Mouse (Mus musculus): ENCODE measurements at regions not wholly inside any gene's neighbourhood (a gene's known extent, or its start where the extent isn't known, plus 50 kb on each side); places are given as distances from the start of the nearest gene placed in this dataset.
A peak's percentile ranks its signal among the peaks of the same experiment; 100 is the strongest.

DNA sequence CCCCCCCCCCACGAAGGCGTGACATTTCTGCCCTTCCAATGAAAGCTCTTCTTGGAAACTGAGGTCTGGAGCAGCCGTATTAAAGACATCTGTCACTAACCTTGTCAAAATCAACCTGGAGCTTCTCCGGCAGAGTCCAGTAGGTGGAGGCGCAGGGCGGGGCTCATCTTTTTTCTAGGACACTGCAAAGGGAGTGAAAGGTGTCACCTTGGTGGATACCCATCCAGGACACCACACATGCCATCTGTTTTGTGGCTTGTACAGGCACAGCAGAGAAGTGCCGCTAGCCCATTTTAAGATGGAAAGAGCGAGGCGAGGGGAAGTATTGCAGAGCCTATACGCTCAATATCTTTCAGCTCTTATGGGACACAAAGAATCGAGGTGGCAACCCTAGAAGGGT lies 184.5 kb upstream of the Zfp618 start:
- peak; percentile 36 for ATAC-seq
- H3K4me3 ChIP-seq, result peak overlapping the region; percentile 38
- H3K27ac ChIP-seq, result no peak overlapping the region
- H3K9me3 ChIP-seq (replicated peaks), result no peaks in the 10 kb centered on the region
- H3K4me1 ChIP-seq, result 0 out of 2 replicates have a peak, but pooled peaks cover 7% of the 10 kb centered on the region
- H3K36me3 ChIP-seq (ENCODE audit: poor library complexity, severe bottlenecking), result no peaks in the 10 kb centered on the region
- H3K9ac ChIP-seq, result 0 out of 2 replicates have a peak overlapping the region, but pooled peaks have one; percentile 40
- peak overlapping the region; percentile 63 for H3K4me2 ChIP-seq
- WGBS, result 46% methylated on average over 11 of the region's 11 CpGs
- H3K27me3 ChIP-seq, result peaks cover 17% of the 10 kb centered on the region

GRCm38 (mm10) chr4:62781309-62781800 lies 184.0 kb upstream of the Zfp618 start:
- peak; percentile 23; the same call in 1 of the 2 replicates for ATAC-seq
- Histone ChIP-seq H3K4me2 (peak overlapping the region; percentile 63), H3K27ac (no peak overlapping the region), H3K9me3 (replicated peaks) (no peaks in the 10 kb centered on the region), H3K4me1 (0 out of 2 replicates have a peak, but pooled peaks cover 7% of the 10 kb centered on the region), H3K4me3 (peak overlapping the region; percentile 38; the same call in 1 of the 2 replicates), H3K9ac (no peak overlapping the region), H3K36me3 (ENCODE audit: poor library complexity, severe bottlenecking) (no peaks in the 10 kb centered on the region), H3K27me3 (peaks cover 17% of the 10 kb centered on the region)
- WGBS, result 33% methylated on average over 8 of the region's 8 CpGs

GRCm38 (mm10) chr4:62785711-62786110 lies 179.7 kb upstream of the Zfp618 start:
- Histone ChIP-seq H3K4me2 (no peak overlapping the region), H3K27ac (no peak overlapping the region), H3K27me3 (peaks cover 13% of the 10 kb centered on the region), H3K36me3 (ENCODE audit: poor library complexity, severe bottlenecking) (no peaks in the 10 kb centered on the region), H3K4me1 (0 out of 2 replicates have a peak, but pooled peaks cover 5% of the 10 kb centered on the region), H3K9me3 (replicated peaks) (no peaks in the 10 kb centered on the region), H3K9ac (no peak overlapping the region), H3K4me3 (no peak overlapping the region)
- no peak for ATAC-seq
- WGBS, result 91% methylated on average over 7 of the region's 7 CpGs

GRCm38 (mm10) chr4:62789696-62790095 lies 175.7 kb upstream of the Zfp618 start:
- 57% methylated on average over 4 of the region's 4 CpGs for WGBS
- no peak overlapping the region for H3K27ac ChIP-seq
- H3K9ac ChIP-seq, result no peak overlapping the region
- no peak for ATAC-seq
- H3K36me3 ChIP-seq (ENCODE audit: poor library complexity, severe bottlenecking), result no peaks in the 10 kb centered on the region
- H3K4me3 ChIP-seq, result no peak overlapping the region
- H3K9me3 ChIP-seq (replicated peaks), result no peaks in the 10 kb centered on the region
- no peaks in the 10 kb centered on the region for H3K4me1 ChIP-seq
- no peaks in the 10 kb centered on the region for H3K27me3 ChIP-seq
- no peak overlapping the region for H3K4me2 ChIP-seq

- ATAC-seq, result no peak
- WGBS, result 62% methylated on average over 5 of the region's 5 CpGs
- H3K9ac ChIP-seq, result no peak overlapping the region
- H3K9me3 ChIP-seq (replicated peaks), result no peaks in the 10 kb centered on the region
- H3K27ac ChIP-seq, result no peak overlapping the region
- H3K36me3 ChIP-seq (ENCODE audit: poor library complexity, severe bottlenecking), result no peaks in the 10 kb centered on the region
- H3K4me3 ChIP-seq, result no peak overlapping the region
- H3K27me3 ChIP-seq, result no peaks in the 10 kb centered on the region
- H3K4me2 ChIP-seq, result no peak overlapping the region
- H3K4me1 ChIP-seq, result 0 out of 2 replicates have a peak, but pooled peaks cover 5% of the 10 kb centered on the region
These were observed 171.8 kb upstream of the Zfp618 start for GRCm38 (mm10) chr4:62793582-62793981.

DNA sequence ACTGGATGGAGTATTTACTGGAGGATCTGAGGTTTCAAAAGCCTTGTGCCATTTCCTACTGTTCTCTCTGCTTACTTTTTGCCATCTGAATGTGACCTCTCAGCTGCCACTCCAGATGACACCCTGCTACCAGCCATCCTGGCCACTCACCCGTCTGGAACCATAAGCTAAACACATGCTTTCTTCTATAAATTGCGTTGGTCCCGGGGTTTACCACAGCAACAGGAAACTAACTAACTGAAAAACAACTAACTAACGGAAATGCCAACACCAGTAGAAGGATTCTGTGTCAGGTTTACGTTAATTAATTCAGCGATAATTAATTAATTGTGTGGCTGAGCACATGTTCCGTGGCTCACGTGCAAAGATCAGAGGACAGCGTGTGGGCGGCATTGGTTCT lies 169.8 kb upstream of the Zfp618 start:
- no peak overlapping the region for H3K4me2 ChIP-seq
- no peak overlapping the region for H3K4me3 ChIP-seq
- 61% methylated on average over 10 of the region's 10 CpGs for WGBS
- H3K4me1 ChIP-seq, result 0 out of 2 replicates have a peak, but pooled peaks cover 5% of the 10 kb centered on the region
- no peak overlapping the region for H3K9ac ChIP-seq
- H3K9me3 ChIP-seq (replicated peaks), result no peaks in the 10 kb centered on the region
- no peaks in the 10 kb centered on the region for H3K36me3 ChIP-seq (ENCODE audit: poor library complexity, severe bottlenecking)
- no peak for ATAC-seq
- H3K27me3 ChIP-seq, result no peaks in the 10 kb centered on the region
- no peak overlapping the region for H3K27ac ChIP-seq

DNA sequence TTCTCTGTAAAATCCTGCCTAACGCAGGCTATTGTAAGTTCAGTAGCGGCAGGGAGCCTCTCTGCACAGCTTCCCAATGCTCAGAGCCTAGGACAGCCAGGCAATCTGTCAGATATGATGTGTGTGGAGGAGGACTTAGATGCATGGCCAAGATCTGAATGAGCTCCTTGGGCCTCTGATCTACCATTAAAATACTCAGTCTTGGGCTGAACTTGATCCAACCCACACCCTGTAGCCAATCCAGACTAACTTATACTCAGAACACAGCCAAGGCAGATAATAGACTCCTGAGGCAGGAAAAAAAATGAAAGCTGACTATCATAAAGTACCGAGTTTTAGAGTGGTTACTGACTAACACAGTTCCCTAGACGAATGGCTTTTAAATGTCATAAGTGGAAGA lies 165.4 kb upstream of the Zfp618 start:
- 87% methylated on average over 4 of the region's 4 CpGs for WGBS
- Histone ChIP-seq H3K9me3 (replicated peaks) (no peaks in the 10 kb centered on the region), H3K9ac (no peak overlapping the region), H3K4me3 (no peak overlapping the region), H3K27me3 (no peaks in the 10 kb centered on the region), H3K27ac (no peak overlapping the region), H3K36me3 (ENCODE audit: poor library complexity, severe bottlenecking) (no peaks in the 10 kb centered on the region), H3K4me1 (0 out of 2 replicates have a peak, but pooled peaks cover 5% of the 10 kb centered on the region), H3K4me2 (no peak overlapping the region)
- no peak for ATAC-seq

GRCm38 (mm10) chr4:62805841-62806240 lies 159.5 kb upstream of the Zfp618 start:
- Histone ChIP-seq H3K4me3 (no peak overlapping the region), H3K4me1 (no peaks in the 10 kb centered on the region), H3K36me3 (ENCODE audit: poor library complexity, severe bottlenecking) (no peaks in the 10 kb centered on the region), H3K9ac (no peak overlapping the region), H3K9me3 (replicated peaks) (no peaks in the 10 kb centered on the region), H3K27me3 (no peaks in the 10 kb centered on the region), H3K4me2 (no peak overlapping the region), H3K27ac (no peak overlapping the region)
- ATAC-seq, result no peak
- WGBS, result 55% methylated on average over 6 of the region's 6 CpGs

- no peaks in the 10 kb centered on the region for H3K4me1 ChIP-seq
- no peaks in the 10 kb centered on the region for H3K36me3 ChIP-seq (ENCODE audit: poor library complexity, severe bottlenecking)
- H3K9me3 ChIP-seq (replicated peaks), result no peaks in the 10 kb centered on the region
- H3K9ac ChIP-seq, result no peak overlapping the region
- WGBS, result 85% methylated on average over 2 of the region's 2 CpGs
- no peak for ATAC-seq
- no peak overlapping the region for H3K27ac ChIP-seq
- no peak overlapping the region for H3K4me3 ChIP-seq
- H3K4me2 ChIP-seq, result no peak overlapping the region
- H3K27me3 ChIP-seq, result no peaks in the 10 kb centered on the region
These were observed 158.6 kb upstream of the Zfp618 start for GRCm38 (mm10) chr4:62806786-62807185.

DNA sequence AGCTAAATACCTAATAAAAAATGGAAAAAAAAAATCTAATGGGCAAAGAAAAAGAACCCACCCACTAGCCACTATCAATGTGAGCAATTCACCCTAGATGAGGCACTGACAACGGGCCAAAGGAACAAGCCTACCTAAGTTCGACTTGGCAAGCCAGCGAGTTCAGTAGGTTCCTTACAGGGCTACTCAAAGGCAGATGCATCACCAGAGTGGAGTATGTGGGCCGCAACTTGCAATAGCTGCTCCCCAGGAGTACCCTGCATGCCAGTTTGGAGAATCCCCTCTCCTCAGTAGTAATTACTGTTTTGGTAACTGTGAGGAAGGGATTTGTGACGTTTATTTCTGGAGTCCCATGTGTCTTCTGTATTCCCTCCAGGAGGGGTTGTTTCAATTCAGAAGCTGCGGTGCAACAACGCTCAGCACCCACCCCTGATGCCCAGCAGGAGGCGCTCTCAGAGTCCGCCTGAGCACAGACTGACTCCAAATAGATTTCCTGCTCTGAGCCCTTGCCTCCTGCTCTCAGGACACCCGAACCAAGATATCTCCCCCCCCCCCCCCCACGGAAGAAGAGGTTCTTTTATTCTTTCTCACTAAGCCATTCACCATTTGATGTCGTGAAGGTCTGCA lies 157.3 kb upstream of the Zfp618 start:
- no peak for ATAC-seq
- no peak overlapping the region for H3K27ac ChIP-seq
- no peak overlapping the region for H3K9ac ChIP-seq
- H3K9me3 ChIP-seq (replicated peaks), result no peaks in the 10 kb centered on the region
- H3K4me1 ChIP-seq, result no peaks in the 10 kb centered on the region
- H3K4me2 ChIP-seq, result no peak overlapping the region
- no peak overlapping the region for H3K4me3 ChIP-seq
- 66% methylated on average over 12 of the region's 12 CpGs for WGBS
- H3K36me3 ChIP-seq (ENCODE audit: poor library complexity, severe bottlenecking), result no peaks in the 10 kb centered on the region
- H3K27me3 ChIP-seq, result no peaks in the 10 kb centered on the region

- Histone ChIP-seq H3K36me3 (ENCODE audit: poor library complexity, severe bottlenecking) (no peaks in the 10 kb centered on the region), H3K9ac (no peak overlapping the region), H3K27me3 (no peaks in the 10 kb centered on the region), H3K4me2 (no peak overlapping the region), H3K9me3 (replicated peaks) (no peaks in the 10 kb centered on the region), H3K4me3 (no peak overlapping the region), H3K4me1 (no peaks in the 10 kb centered on the region), H3K27ac (no peak overlapping the region)
- ATAC-seq, result no peak
- 93% methylated on average over 12 of the region's 12 CpGs for WGBS
These were observed 156.8 kb upstream of the Zfp618 start for GRCm38 (mm10) chr4:62808553-62808950.

- no peaks in the 10 kb centered on the region for H3K9me3 ChIP-seq (replicated peaks)
- no peak overlapping the region for H3K4me2 ChIP-seq
- no peak overlapping the region for H3K9ac ChIP-seq
- no peaks in the 10 kb centered on the region for H3K27me3 ChIP-seq
- ATAC-seq, result no peak
- H3K4me3 ChIP-seq, result no peak overlapping the region
- WGBS, result 73% methylated on average over 4 of the region's 4 CpGs
- no peaks in the 10 kb centered on the region for H3K4me1 ChIP-seq
- no peak overlapping the region for H3K27ac ChIP-seq
- no peaks in the 10 kb centered on the region for H3K36me3 ChIP-seq (ENCODE audit: poor library complexity, severe bottlenecking)
These were observed 156.3 kb upstream of the Zfp618 start for GRCm38 (mm10) chr4:62809048-62809447.

GRCm38 (mm10) chr4:62819889-62820288 lies 145.5 kb upstream of the Zfp618 start:
- Histone ChIP-seq H3K27ac (no peak overlapping the region), H3K4me1 (peaks cover 14% of the 10 kb centered on the region), H3K9ac (no peak overlapping the region), H3K9me3 (replicated peaks) (no peaks in the 10 kb centered on the region), H3K36me3 (ENCODE audit: poor library complexity, severe bottlenecking) (no peaks in the 10 kb centered on the region), H3K4me2 (no peak overlapping the region), H3K27me3 (no peaks in the 10 kb centered on the region), H3K4me3 (no peak overlapping the region)
- ATAC-seq, result no peak
- WGBS, result 96% methylated on average over 2 of the region's 2 CpGs
